Mouse (Mus musculus): ENCODE measurements around the gene Defb35. TPM values are rescaled to one million over a fixed set of nuclear protein-coding genes. Genes with fewer than 3 reads are reported as not detected.

The Defb35 gene
- polyA plus RNA-seq, 1 experiment from 2014 or later = not detected

DNA sequence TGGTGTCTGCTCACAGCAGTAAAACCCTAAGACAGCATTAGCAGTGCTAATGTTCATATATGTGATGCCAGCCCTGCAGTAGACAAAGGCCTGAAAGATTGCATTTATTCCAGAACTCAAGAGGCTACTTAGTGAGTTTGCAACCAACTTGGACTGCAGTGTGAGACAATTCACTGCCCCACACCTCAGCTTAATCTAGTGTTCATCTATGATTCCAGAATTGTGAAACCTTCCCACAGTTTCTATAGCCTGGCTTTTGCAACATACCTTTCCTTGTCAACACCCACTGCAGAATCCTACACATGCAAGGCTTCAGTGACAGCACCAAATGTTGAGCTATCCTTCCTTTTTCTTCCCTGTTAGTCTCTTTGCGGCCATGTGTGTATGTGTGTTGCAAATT is 28.5 kb downstream of the Defb35 start:
- H3K9me3 ChIP-seq = no peaks in the 10 kb centered on the region
- no peak overlapping the region for H3K9ac ChIP-seq
- H3K36me3 ChIP-seq = no peaks in the 10 kb centered on the region
- WGBS = 81% methylated on average over 1 of the region's 1 CpGs
- H3K4me1 ChIP-seq (replicated peaks) = no peaks in the 10 kb centered on the region
- ATAC-seq (ENCODE audit: low FRiP score, low read depth) = no peak
- H3K27ac ChIP-seq (replicated peaks) = no peak overlapping the region
- no peak overlapping the region for H3K4me3 ChIP-seq
- H3K4me2 ChIP-seq = no peak overlapping the region
- H3K27me3 ChIP-seq = no peaks in the 10 kb centered on the region

GRCm38 (mm10) chr8:21969475-21969874 is 31.3 kb downstream of the Defb35 start, which contains the start of gene Ccdc70:
Gene Ccdc70 (plus strand): TSS chr8:21969775.
- H3K4me1 ChIP-seq (replicated peaks) = no peaks in the 10 kb centered on the region
- no peak for ATAC-seq (ENCODE audit: low FRiP score, low read depth)
- WGBS = 91% methylated on average over 3 of the region's 3 CpGs
- no peak within 1 kb of the TSS for H3K9ac ChIP-seq
- no peaks in the 10 kb centered on the region for H3K9me3 ChIP-seq
- H3K4me3 ChIP-seq = no peak within 1 kb of the TSS
- no peaks in the 10 kb centered on the region for H3K36me3 ChIP-seq
- H3K27me3 ChIP-seq = no peaks in the 10 kb centered on the region
- no peak within 1 kb of the TSS for H3K27ac ChIP-seq (replicated peaks)
- no peak within 1 kb of the TSS for H3K4me2 ChIP-seq

GRCm38 (mm10) chr8:21978193-21978592 is 40.0 kb downstream of the Defb35 start:
- Histone ChIP-seq H3K27me3 (no peaks in the 10 kb centered on the region), H3K4me3 (no peak overlapping the region), H3K9ac (no peak overlapping the region), H3K9me3 (no peaks in the 10 kb centered on the region), H3K27ac (replicated peaks) (no peak overlapping the region), H3K4me2 (no peak overlapping the region), H3K4me1 (replicated peaks) (no peaks in the 10 kb centered on the region), H3K36me3 (no peaks in the 10 kb centered on the region)
- WGBS = 50% methylated on average over 4 of the region's 4 CpGs
- no peak for ATAC-seq (ENCODE audit: low FRiP score, low read depth)

- ATAC-seq (ENCODE audit: low FRiP score, low read depth) = peak; percentile 90
- Histone ChIP-seq H3K9me3 (no peaks in the 10 kb centered on the region), H3K36me3 (no peaks in the 10 kb centered on the region), H3K4me3 (no peak overlapping the region), H3K27me3 (no peaks in the 10 kb centered on the region), H3K27ac (replicated peaks) (no peak overlapping the region), H3K9ac (no peak overlapping the region), H3K4me1 (replicated peaks) (no peaks in the 10 kb centered on the region), H3K4me2 (no peak overlapping the region)
- WGBS = 50% methylated on average over 8 of the region's 8 CpGs
These were observed 43.6 kb downstream of the Defb35 start for GRCm38 (mm10) chr8:21981664-21982337.

Other genes starting within 250 kb of the Defb35 start
- not detected in 2 replicates for gene AY761184, start 234.7 kb upstream of the Defb35 start, polyA plus RNA-seq (2015; fragmentation: Nextera tagmentation; extraction: Ambion mirVana)
- gene Defa24, start 203.9 kb upstream of the Defb35 start, polyA plus RNA-seq (2015; fragmentation: Nextera tagmentation; extraction: Ambion mirVana) = not detected in 2 replicates
- not detected in 2 replicates for gene Defb50, start 114.8 kb upstream of the Defb35 start, polyA plus RNA-seq (2015; fragmentation: Nextera tagmentation; extraction: Ambion mirVana)
- not detected in 2 replicates for gene Defb2, start 98.4 kb upstream of the Defb35 start, polyA plus RNA-seq (2015; fragmentation: Nextera tagmentation; extraction: Ambion mirVana)
- gene Defb10, start 79.5 kb upstream of the Defb35 start, polyA plus RNA-seq (2015; fragmentation: Nextera tagmentation; extraction: Ambion mirVana) = 1.4 and 1.5 TPM in 2 replicates
- gene Defb9, start 52.9 kb upstream of the Defb35 start, polyA plus RNA-seq (2015; fragmentation: Nextera tagmentation; extraction: Ambion mirVana) = 1.9 and 2.5 TPM in 2 replicates
- 30.6 and 34.9 TPM in 2 replicates for gene Defb11, start 31.9 kb upstream of the Defb35 start, polyA plus RNA-seq (2015; fragmentation: Nextera tagmentation; extraction: Ambion mirVana)
- gene Defb15, start 5.6 kb upstream of the Defb35 start, polyA plus RNA-seq (2015; fragmentation: Nextera tagmentation; extraction: Ambion mirVana) = not detected in 2 replicates
- not detected in 2 replicates for gene Defb13, start 8.4 kb downstream of the Defb35 start, polyA plus RNA-seq (2015; fragmentation: Nextera tagmentation; extraction: Ambion mirVana)
- gene Fam90a1a, start 20.4 kb downstream of the Defb35 start, polyA plus RNA-seq (2015; fragmentation: Nextera tagmentation; extraction: Ambion mirVana) = not detected in 2 replicates
- not detected in 2 replicates for gene Ccdc70, start 31.4 kb downstream of the Defb35 start, polyA plus RNA-seq (2015; fragmentation: Nextera tagmentation; extraction: Ambion mirVana)
- 1.8 and 2.0 TPM in 2 replicates for gene Atp7b, start 122.0 kb downstream of the Defb35 start, polyA plus RNA-seq (2015; fragmentation: Nextera tagmentation; extraction: Ambion mirVana)
- 37.9 and 40.9 TPM in 2 replicates for gene Alg11, start 122.4 kb downstream of the Defb35 start, polyA plus RNA-seq (2015; fragmentation: Nextera tagmentation; extraction: Ambion mirVana)
- gene Nek5, start 186.7 kb downstream of the Defb35 start, polyA plus RNA-seq (2015; fragmentation: Nextera tagmentation; extraction: Ambion mirVana) = 1.2 and 1.6 TPM in 2 replicates
- 7.6 and 8.4 TPM in 2 replicates for gene Nek3, start 228.1 kb downstream of the Defb35 start, polyA plus RNA-seq (2015; fragmentation: Nextera tagmentation; extraction: Ambion mirVana)
- 15.1 and 16.3 TPM in 2 replicates for gene Ckap2, start 247.5 kb downstream of the Defb35 start, polyA plus RNA-seq (2015; fragmentation: Nextera tagmentation; extraction: Ambion mirVana)